Mouse (Mus musculus): ENCODE measurements around the gene Gmppa. TPM values are rescaled to one million over a fixed set of nuclear protein-coding genes. Genes with fewer than 3 reads are reported as not detected.

Gene Gmppa
- total RNA-seq, 2 experiments from 2014 or later: 51.9 to 53.7 TPM

GRCm38 (mm10) chr1:75448937-75449336, 13.2 kb downstream of the Gmppa start:
- DNase-seq (ENCODE audit: extremely low spot score in 1 of 2, low spot score in 2 of 2): peak in 1 of 2 experiments; percentile 36
- intact Hi-C loops (cut with DNase I): no loop called here

- intact Hi-C loops (cut with DNase I): no loop called here
- DNase-seq (ENCODE audit: extremely low spot score in 1 of 2, low spot score in 2 of 2): no peak
Measured at GRCm38 (mm10) chr1:75449377-75450135, 13.8 kb downstream of the Gmppa start.

GRCm38 (mm10) chr1:75450314-75451005, 14.7 kb downstream of the Gmppa start, which contains the start of gene Asic4:
Asic4 (plus strand) TSS chr1:75450436.
- intact Hi-C loops (cut with DNase I): no loop called here

GRCm38 (mm10) chr1:75451900-75452299, 16.2 kb downstream of the Gmppa start:
- intact Hi-C loops (cut with DNase I): no loop called here

More at GRCm38 (mm10) chr1:75450314-75451005, 14.7 kb downstream of the Gmppa start, which contains the start of gene Asic4:
- peak in 1 of 2 experiments; percentile 45 for DNase-seq (ENCODE audit: extremely low spot score in 1 of 2, low spot score in 2 of 2)

GRCm38 (mm10) chr1:75455433-75455832, 19.7 kb downstream of the Gmppa start:
- intact Hi-C loops (cut with DNase I): no loop called here
- no peak for DNase-seq (ENCODE audit: extremely low spot score in 1 of 2, low spot score in 2 of 2)

More at GRCm38 (mm10) chr1:75451900-75452299, 16.2 kb downstream of the Gmppa start:
- DNase-seq (ENCODE audit: extremely low spot score in 1 of 2, low spot score in 2 of 2): peak in 1 of 2 experiments; percentile 53

GRCm38 (mm10) chr1:75455948-75456347, 20.2 kb downstream of the Gmppa start:
- intact Hi-C loops (cut with DNase I): no loop called here
- DNase-seq (ENCODE audit: extremely low spot score in 1 of 2, low spot score in 2 of 2): no peak

- intact Hi-C loops (cut with DNase I): no loop called here
- no peak for DNase-seq (ENCODE audit: extremely low spot score in 1 of 2, low spot score in 2 of 2)
Measured at GRCm38 (mm10) chr1:75456746-75457564, 21.2 kb downstream of the Gmppa start.

- DNase-seq (ENCODE audit: extremely low spot score in 1 of 2, low spot score in 2 of 2): no peak
- intact Hi-C loops (cut with DNase I): no loop called here
Measured at GRCm38 (mm10) chr1:75457710-75458024, 21.9 kb downstream of the Gmppa start.

GRCm38 (mm10) chr1:75458025-75458788, 22.5 kb downstream of the Gmppa start:
- peak in 1 of 2 experiments; percentile 63 for DNase-seq (ENCODE audit: extremely low spot score in 1 of 2, low spot score in 2 of 2)
- intact Hi-C loops (cut with DNase I): no loop called here

GRCm38 (mm10) chr1:75458789-75459684, 23.3 kb downstream of the Gmppa start:
- intact Hi-C loops (cut with DNase I): no loop called here
- peak; percentile 62 to 67 for DNase-seq (ENCODE audit: extremely low spot score in 1 of 2, low spot score in 2 of 2)

- DNase-seq (ENCODE audit: extremely low spot score in 1 of 2, low spot score in 2 of 2): no peak
- intact Hi-C loops (cut with DNase I): no loop called here
Measured at GRCm38 (mm10) chr1:75460297-75460696, 24.6 kb downstream of the Gmppa start.

GRCm38 (mm10) chr1:75462636-75463035, 26.9 kb downstream of the Gmppa start:
- no peak for DNase-seq (ENCODE audit: extremely low spot score in 1 of 2, low spot score in 2 of 2)
- intact Hi-C loops (cut with DNase I): no loop called here

- no peak for DNase-seq (ENCODE audit: extremely low spot score in 1 of 2, low spot score in 2 of 2)
- intact Hi-C loops (cut with DNase I): no loop called here
Measured at GRCm38 (mm10) chr1:75463652-75464204, 28.0 kb downstream of the Gmppa start.

GRCm38 (mm10) chr1:75467215-75467927, 31.6 kb downstream of the Gmppa start:
- intact Hi-C loops (cut with DNase I): loop anchor here (2.0 kb wide), 2 partner anchors 21 to 125 kb away; no protein-coding TSS in a partner anchor

GRCm38 (mm10) chr1:75469287-75469825, 33.6 kb downstream of the Gmppa start:
- intact Hi-C loops (cut with DNase I): no loop called here
- DNase-seq (ENCODE audit: extremely low spot score in 1 of 2, low spot score in 2 of 2): no peak

More at GRCm38 (mm10) chr1:75467215-75467927, 31.6 kb downstream of the Gmppa start:
- peak; percentile 78 to 80 for DNase-seq (ENCODE audit: extremely low spot score in 1 of 2, low spot score in 2 of 2)

GRCm38 (mm10) chr1:75476441-75476840, 40.7 kb downstream of the Gmppa start:
- intact Hi-C loops (cut with DNase I): loop anchor here (5.0 kb wide), 1 partner anchor 121 kb away; no protein-coding TSS in a partner anchor
- no peak for DNase-seq (ENCODE audit: extremely low spot score in 1 of 2, low spot score in 2 of 2)
